Mouse (Mus musculus) liver, embryonic 18 days (tissue): ENCODE measurements around the gene Ccnjl. TPM values are rescaled to one million over a fixed set of nuclear protein-coding genes. Genes with fewer than 3 reads are reported as not detected.

ENCODE experiments used
- polyA plus RNA-seq: library from polyadenylated mRNA; depleted of rRNA; stranded (reverse); fragments of >200 nt; gene quantifications from 2 replicates; pipeline ENCODE4 v1.2.3, GENCODE M21; 2012; rRNA removed

Ccnjl gene
- polyA plus RNA-seq: 1.1 and 1.2 TPM in 2 replicates

DNA sequence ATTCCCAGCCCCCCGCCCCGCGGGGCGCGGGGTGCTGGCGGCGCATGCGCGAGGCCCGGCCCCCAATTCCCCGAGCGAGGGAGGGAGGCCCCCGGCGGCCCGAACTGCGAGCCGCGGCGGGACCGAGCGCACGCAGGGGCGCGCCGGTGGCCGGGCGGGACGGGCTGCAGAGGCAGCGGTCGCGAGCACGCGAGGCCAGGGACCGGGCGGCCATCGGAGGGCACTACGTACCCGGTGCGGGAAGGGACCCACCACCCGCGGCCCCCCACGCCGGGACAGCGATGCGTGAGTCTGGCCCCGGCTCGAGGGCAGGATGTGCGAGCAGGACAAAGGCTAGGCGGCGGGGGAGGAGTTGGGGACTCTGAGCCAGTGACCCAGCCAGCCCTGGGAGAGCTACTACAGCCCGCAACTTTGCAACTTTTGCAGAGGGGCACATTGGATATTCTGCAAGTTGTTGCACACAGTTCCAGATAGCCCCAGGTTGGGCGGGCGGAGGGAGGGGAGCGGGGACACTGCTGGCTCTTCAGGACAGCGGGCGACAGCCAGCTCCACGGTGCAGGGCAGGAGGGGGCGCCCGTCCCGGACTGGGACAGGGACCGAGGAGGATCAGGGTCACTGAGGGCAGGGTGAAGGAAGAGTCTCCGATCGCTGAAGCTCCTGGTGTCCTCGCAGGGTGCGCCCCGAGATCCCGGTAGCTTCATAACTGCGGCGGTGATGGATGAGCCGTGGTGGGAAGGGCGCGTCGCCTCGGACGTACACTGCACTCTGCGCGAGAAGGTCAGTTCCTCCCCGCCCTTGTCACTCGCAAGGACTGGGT is at the start of gene Ccnjl:
TSS of gene Ccnjl (plus strand) at position 102 of the 817 bp plus-strand sequence.

DNA sequence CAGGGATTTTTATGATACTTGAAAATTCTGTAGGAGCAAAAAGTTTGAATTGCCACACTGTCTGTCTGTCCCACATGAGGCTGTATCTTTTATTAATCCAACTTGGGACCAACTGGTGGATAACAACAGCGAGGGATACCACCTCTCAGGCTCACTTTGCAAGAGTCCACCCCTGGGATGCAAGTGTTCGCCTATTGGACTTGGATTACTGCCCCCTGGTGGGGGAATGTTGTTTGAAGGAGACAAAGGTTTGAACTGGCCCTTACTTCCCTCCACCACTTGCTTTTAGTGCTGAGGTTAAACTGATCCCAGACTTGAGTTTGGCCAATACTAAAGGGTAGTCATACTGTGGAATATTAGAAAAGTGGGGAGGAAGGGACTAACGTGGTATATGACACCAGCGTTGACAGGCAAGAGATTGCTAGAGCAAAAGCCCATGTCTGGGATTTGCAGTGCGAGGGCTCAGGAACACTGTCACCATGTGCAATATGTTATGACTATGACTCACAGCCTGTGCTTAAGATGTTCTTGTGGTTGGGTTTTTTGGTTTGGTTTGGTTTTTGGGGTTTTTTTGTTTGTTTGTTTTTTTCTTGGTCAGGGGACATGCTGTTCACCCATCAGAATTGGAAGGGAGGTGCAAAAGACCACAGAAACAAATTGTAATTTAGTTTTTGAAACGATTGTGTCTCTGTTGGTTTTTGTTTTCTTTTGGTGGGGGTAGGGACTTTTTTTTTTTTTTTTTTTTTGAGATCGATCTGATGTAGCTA is 57.9 kb downstream of the Ccnjl start, which contains the start of gene 4933415A04Rik:
TSS of gene 4933415A04Rik (plus strand) at position 717 of the 767 bp plus-strand sequence.

GRCm38 (mm10) chr11:43601440-43601839 is 72.9 kb downstream of the Ccnjl start, which contains the start of gene Fabp6:
Gene Fabp6, minus strand, starts transcription at chr11:43601540.

Other genes starting within 250 kb of the Ccnjl start
- 50.6 and 59.2 TPM in 2 replicates for gene Pttg1, start 102.5 kb upstream of the Ccnjl start, polyA plus RNA-seq
- gene Slu7, start 95.0 kb upstream of the Ccnjl start, polyA plus RNA-seq: 4.1 and 4.4 TPM in 2 replicates
- 1.6 and 1.8 TPM in 2 replicates for gene C1qtnf2, start 54.5 kb upstream of the Ccnjl start, polyA plus RNA-seq
- gene 4933415A04Rik, start 58.3 kb downstream of the Ccnjl start, polyA plus RNA-seq: 0.16 and 0.18 TPM in 2 replicates
- not detected in 2 replicates for gene Fabp6, start 72.8 kb downstream of the Ccnjl start, polyA plus RNA-seq
- gene Pwwp2a, start 153.2 kb downstream of the Ccnjl start, polyA plus RNA-seq: 14.0 and 16.1 TPM in 2 replicates
- 15.8 and 15.9 TPM in 2 replicates for gene Ttc1, start 219.2 kb downstream of the Ccnjl start, polyA plus RNA-seq